Mouse (Mus musculus) fibroblast of lung, adult 2 months (primary cell): ENCODE measurements around the gene 4933427D14Rik.

Source experiments
- DNase-seq: peaks from one replicate; pipeline ENCODE4 v3.0.0-alpha.2; 2011; ENCODE audit warnings: low read depth

4933427D14Rik gene

GRCm38 (mm10) chr11:72140198-72140597, 67.1 kb downstream of the 4933427D14Rik start:
- no peak for DNase-seq

GRCm38 (mm10) chr11:72136231-72136982, 70.9 kb downstream of the 4933427D14Rik start:
- no peak for DNase-seq

GRCm38 (mm10) chr11:72135383-72136158, 71.7 kb downstream of the 4933427D14Rik start, which contains the start of gene Pitpnm3:
Gene Pitpnm3, minus strand, starts transcription at chr11:72135778.
- no peak for DNase-seq

- no peak for DNase-seq
These were observed 72.5 kb downstream of the 4933427D14Rik start for GRCm38 (mm10) chr11:72134536-72135382.

GRCm38 (mm10) chr11:72133075-72133474, 74.2 kb downstream of the 4933427D14Rik start:
- DNase-seq: no peak

GRCm38 (mm10) chr11:72132266-72132665, 75.0 kb downstream of the 4933427D14Rik start:
- no peak for DNase-seq

GRCm38 (mm10) chr11:72131697-72132096, 75.6 kb downstream of the 4933427D14Rik start:
- DNase-seq: no peak

- DNase-seq: no peak
These were observed 76.4 kb downstream of the 4933427D14Rik start for GRCm38 (mm10) chr11:72130905-72131304.

GRCm38 (mm10) chr11:72130472-72130871, 76.8 kb downstream of the 4933427D14Rik start:
- DNase-seq: no peak

GRCm38 (mm10) chr11:72130021-72130420, 77.2 kb downstream of the 4933427D14Rik start:
- DNase-seq: no peak

- DNase-seq: no peak
These were observed 78.0 kb downstream of the 4933427D14Rik start for GRCm38 (mm10) chr11:72129032-72129894.

GRCm38 (mm10) chr11:72127450-72128189, 79.6 kb downstream of the 4933427D14Rik start:
- DNase-seq: no peak

- no peak for DNase-seq
These were observed 81.5 kb downstream of the 4933427D14Rik start for GRCm38 (mm10) chr11:72125781-72126180.

GRCm38 (mm10) chr11:72123531-72123930, 83.7 kb downstream of the 4933427D14Rik start:
- no peak for DNase-seq

- no peak for DNase-seq
These were observed 86.9 kb downstream of the 4933427D14Rik start for GRCm38 (mm10) chr11:72120354-72120753.

- DNase-seq: no peak
These were observed 88.6 kb downstream of the 4933427D14Rik start for GRCm38 (mm10) chr11:72118630-72119029.

- DNase-seq: no peak
These were observed 94.0 kb downstream of the 4933427D14Rik start for GRCm38 (mm10) chr11:72113296-72113695.

- DNase-seq: no peak
These were observed 96.5 kb downstream of the 4933427D14Rik start for GRCm38 (mm10) chr11:72110726-72111125.

- DNase-seq: no peak
These were observed 103.0 kb downstream of the 4933427D14Rik start for GRCm38 (mm10) chr11:72104223-72104622.
